Mouse (Mus musculus) G1E (cell line): Measurements from ENCODE around the gene Btbd2. TPM values are rescaled to one million over a fixed set of nuclear protein-coding genes. Genes with fewer than 3 reads are reported as not detected.
"Not testable (repeated sequence)": the region's sequence is repeated elsewhere in the genome, so short reads cannot be mapped to it uniquely, and the experiment has no call there.

Experiments
- ATAC-seq: 2 replicates; pipeline ENCODE4 v1.8.0; 2016; ENCODE audit warnings: mild to moderate bottlenecking; ENCODE audit not compliant: insufficient number of reproducible peaks, poor library complexity, low FRiP score, severe bottlenecking; ENCODE audit errors: extremely low read depth
- DNase-seq: peaks from one replicate; pipeline ENCODE4 v3.0.0; 2012; ENCODE audit warnings: low spot score
- H3K27me3 ChIP-seq: 2 replicates; pipeline ENCODE4 v1.6.1; 2012; ENCODE audit warnings: mild to moderate bottlenecking, low read length, inconsistent platforms; ENCODE audit not compliant: insufficient read depth
- H3K36me3 ChIP-seq: replicated peaks from 2 replicates; pipeline ENCODE3; 2012; ENCODE audit warnings: mild to moderate bottlenecking, inconsistent platforms
- H3K4me1 ChIP-seq: 2 replicates; pipeline ENCODE4 v1.6.1; 2012; ENCODE audit warnings: low read depth, low read length, inconsistent platforms, mixed read lengths; ENCODE audit not compliant: insufficient read depth
- H3K4me3 ChIP-seq: 2 replicates; pipeline ENCODE4 v1.5.1; 2012; ENCODE audit warnings: low read depth, mild to moderate bottlenecking, inconsistent platforms, low read length, moderate library complexity, mixed read lengths
- H3K9me3 ChIP-seq: replicated peaks from 2 replicates; pipeline ENCODE4 v1.6.1; 2012; ENCODE audit warnings: inconsistent platforms
- CTCF ChIP-seq: IDR thresholded peaks from 2 replicates; pipeline ENCODE4 v1.5.1; 2012; ENCODE audit warnings: low read depth, low read length, inconsistent platforms, mixed read lengths
- GATA1 ChIP-seq: IDR thresholded peaks from 2 replicates; pipeline ENCODE4 v1.6.1; 2012; ENCODE audit warnings: borderline replicate concordance, low read length, inconsistent platforms, mixed read lengths
- GATA2 ChIP-seq: IDR thresholded peaks from 2 replicates; pipeline ENCODE4 v1.6.1; 2012; ENCODE audit warnings: low read depth, low read length, inconsistent platforms, borderline replicate concordance
- POLR2AphosphoS5 ChIP-seq: IDR thresholded peaks from 2 replicates; pipeline ENCODE4 v1.6.1; 2012; ENCODE audit warnings: low read depth, low read length, inconsistent platforms; ENCODE audit not compliant: insufficient replicate concordance
- TAL1 ChIP-seq: conservative IDR thresholded peaks from 2 replicates; pipeline ENCODE4 v1.6.1; 2012; ENCODE audit warnings: low read depth, low read length, inconsistent platforms, mixed read lengths
- polyA plus RNA-seq: library from polyadenylated mRNA; stranded (reverse); fragments of >175 nt; gene quantifications from 2 replicates; pipeline ENCODE4 v1.2.3, GENCODE M21; 2012
- total RNA-seq, 2 experiments: library from RNA; stranded (forward) in 1 of 2; stranded (reverse) in 1 of 2; fragments of 200-1000 nt in 1 of 2; fragments of >200 nt in 1 of 2; fragmentation: Nextera tagmentation in 1 of 2; gene quantifications; 2 replicates each; pipeline ENCODE4 v1.2.3; 2014 to 2017

Gene Btbd2
- total and polyA plus RNA-seq, 3 experiments, result 19.2 to 102 (median 19.7) TPM

- DNase-seq, result no peak
- TF ChIP-seq TAL1, result no peak
- TF ChIP-seq CTCF, result no peak
- TF ChIP-seq POLR2AphosphoS5, result no peak
- no peak for TF ChIP-seq GATA1
- TF ChIP-seq GATA2, result no peak
- peaks cover 97% of the 10 kb centered on the region for H3K36me3 ChIP-seq
- ATAC-seq, result no peak
- peaks cover 56% of the 10 kb centered on the region for H3K4me1 ChIP-seq
- no peak overlapping the region for H3K4me3 ChIP-seq
- no peaks in the 10 kb centered on the region for H3K9me3 ChIP-seq
- no peaks in the 10 kb centered on the region for H3K27me3 ChIP-seq
Measured at GRCm38 (mm10) chr10:80610116-80610785, 46.6 kb downstream of the Btbd2 start.

- TF ChIP-seq GATA1 (no peak), TAL1 (no peak), GATA2 (no peak), CTCF (no peak), POLR2AphosphoS5 (no peak)
- peaks cover 63% of the 10 kb centered on the region for H3K4me1 ChIP-seq
- H3K4me3 ChIP-seq, result no peak overlapping the region
- no peaks in the 10 kb centered on the region for H3K27me3 ChIP-seq
- H3K9me3 ChIP-seq, result no peaks in the 10 kb centered on the region
- DNase-seq (no peak), ATAC-seq (no peak)
- peaks cover 97% of the 10 kb centered on the region for H3K36me3 ChIP-seq
Measured at GRCm38 (mm10) chr10:80609269-80609924, 47.5 kb downstream of the Btbd2 start.

GRCm38 (mm10) chr10:80608435-80608834, 48.4 kb downstream of the Btbd2 start:
- no peaks in the 10 kb centered on the region for H3K9me3 ChIP-seq
- H3K36me3 ChIP-seq, result peaks cover 94% of the 10 kb centered on the region
- no peak for ATAC-seq
- H3K4me1 ChIP-seq, result peaks cover 70% of the 10 kb centered on the region
- no peak for DNase-seq
- no peaks in the 10 kb centered on the region for H3K27me3 ChIP-seq
- TF ChIP-seq TAL1 (no peak), GATA1 (no peak), CTCF (no peak), GATA2 (no peak), POLR2AphosphoS5 (no peak)
- no peak overlapping the region for H3K4me3 ChIP-seq

- peaks cover 80% of the 10 kb centered on the region for H3K36me3 ChIP-seq
- DNase-seq (no peak), ATAC-seq (no peak)
- no peaks in the 10 kb centered on the region for H3K9me3 ChIP-seq
- H3K4me1 ChIP-seq, result peaks cover 81% of the 10 kb centered on the region
- no peaks in the 10 kb centered on the region for H3K27me3 ChIP-seq
- peak overlapping the region; percentile 53; the same call in 1 of the 2 replicates for H3K4me3 ChIP-seq
- TF ChIP-seq POLR2AphosphoS5 (no peak), GATA2 (no peak)
Measured at GRCm38 (mm10) chr10:80606737-80607350, 50.0 kb downstream of the Btbd2 start.

- DNase-seq, result no peak
- H3K9me3 ChIP-seq, result no peaks in the 10 kb centered on the region
- peaks cover 82% of the 10 kb centered on the region for H3K4me1 ChIP-seq
- H3K27me3 ChIP-seq, result no peaks in the 10 kb centered on the region
- TF ChIP-seq POLR2AphosphoS5 (no peak), CTCF (no peak), TAL1 (no peak), GATA1 (no peak), GATA2 (no peak)
- peak overlapping the region; percentile 53; the same call in 1 of the 2 replicates for H3K4me3 ChIP-seq
- peaks cover 74% of the 10 kb centered on the region for H3K36me3 ChIP-seq
- no peak for ATAC-seq
Measured at GRCm38 (mm10) chr10:80606306-80606705, 50.6 kb downstream of the Btbd2 start.

GRCm38 (mm10) chr10:80605721-80606120, 51.1 kb downstream of the Btbd2 start, which contains the start of gene Gm49322:
TSS of gene Gm49322 (plus strand) at chr10:80606021.
- Histone ChIP-seq H3K36me3 (peaks cover 68% of the 10 kb centered on the region), H3K4me1 (peaks cover 77% of the 10 kb centered on the region), H3K4me3 (peak within 1 kb of the TSS; percentile 96; the same call in 1 of the 2 replicates)
- H3K9me3 ChIP-seq, DNase-seq, ATAC-seq, H3K27me3 ChIP-seq: not testable (repeated sequence)
